Comparison of ENCODE assay signal across 8 mouse cellular contexts in genomic region chr5:17574413-17575182, GRCm38 (mm10). TPM values are rescaled to one million over a fixed set of nuclear protein-coding genes. Genes with fewer than 3 reads are reported as not detected.
A peak's percentile ranks its signal among the peaks of the same experiment; 100 is the strongest.
DNase-seq lines count a peak whose midpoint lies in the region; ATAC-seq and TF ChIP-seq lines count a peak whose summit lies in the region.

No protein-coding gene starts in this region.

- in situ Hi-C loops in Patski (cut with MboI; ENCODE audit: low pct_unique_long_range_greater_than_20kb), result loop anchor here (5.0 to 25.0 kb wide), 5 partner anchors 182 to 627 kb away; no protein-coding TSS in a partner anchor

- H3K4me3 ChIP-seq in hindbrain, embryonic 11.5 days (ENCODE audit: low read depth, low read length), result peak overlapping the region; percentile 53
- H3K4me3 ChIP-seq in left cerebral cortex, adult 2 months, result peak overlapping the region; percentile 51

- no peaks in the 10 kb centered on the region for H3K27me3 ChIP-seq in Patski
- no peaks in the 10 kb centered on the region for H3K27me3 ChIP-seq in hindbrain, embryonic 11.5 days (ENCODE audit: control insufficient read depth, insufficient read depth, low read length)

- peak; percentile 22 for DNase-seq in Patski (ENCODE audit: low read depth, low spot score)
- peak; percentile 29 to 58 for DNase-seq in cerebellum, postnatal 4 days (ENCODE audit: low spot score in 2 of 2)
- peak; percentile 17 to 28 for DNase-seq in frontal cortex, postnatal 25 days (ENCODE audit: low spot score in 2 of 2)
- DNase-seq in hindbrain, embryonic 11.5 days (ENCODE audit: low spot score), result peak; percentile 86
- peak; percentile 41 to 48 for DNase-seq in left cerebral cortex, adult 2 months (ENCODE audit: extremely low spot score in 1 of 2, low spot score in 2 of 2)
- peak; percentile 85 for DNase-seq in lung, postnatal 36 days
- peak; percentile 49 for DNase-seq in right cerebral cortex, adult 18-20 months

- TF ChIP-seq CTCF in Patski (IDR thresholded peaks at IDR 0.05), result peak; percentile 57
- TF ChIP-seq CTCF in left cerebral cortex, adult 2 months (IDR thresholded peaks at IDR 0.05), result no peak

- intact Hi-C loops in left cerebral cortex, adult 2 months (cut with DNase I), result loop anchor here (5.0 kb wide), 3 partner anchors 193 to 627 kb away; no protein-coding TSS in a partner anchor

- H3K27ac ChIP-seq in hindbrain, embryonic 11.5 days (ENCODE audit: low read depth, low read length), result peak overlapping the region; percentile 18; the same call in 1 of the 2 replicates
- peak overlapping the region; percentile 57; the same call in 1 of the 2 replicates for H3K27ac ChIP-seq in left cerebral cortex, adult 2 months

- POLR2A ChIA-PET in Patski (lab: Charles Lee), result interaction anchor here (0.6 kb wide), 1 partner anchor 619 kb away, joined by 3 read pairs; no protein-coding TSS in a partner anchor

- WGBS in hindbrain, embryonic 11.5 days, result under 1% methylated on average over 45 of the region's 59 CpGs

- ATAC-seq in Patski, result peak; percentile 96
- ATAC-seq in hindbrain, embryonic 11.5 days (ENCODE audit: low FRiP score), result peak; percentile 95
- no peak for ATAC-seq in monocyte, adult 5-6 weeks (replicated peaks; ENCODE audit: insufficient number of reproducible peaks, low FRiP score, low TSS enrichment, poor library complexity, severe bottlenecking)

- H3K4me2 ChIP-seq in hindbrain, embryonic 11.5 days (replicated peaks; ENCODE audit: low read depth, low read length), result peak overlapping the region; percentile 81

- no peaks in the 10 kb centered on the region for H3K9me3 ChIP-seq in hindbrain, embryonic 11.5 days (ENCODE audit: control insufficient read depth, low read length)

- H3K36me3 ChIP-seq in hindbrain, embryonic 11.5 days (ENCODE audit: control insufficient read depth, insufficient read depth, low read length), result no peaks in the 10 kb centered on the region

- H3K9ac ChIP-seq in hindbrain, embryonic 11.5 days (ENCODE audit: low read depth, low read length), result peak overlapping the region; percentile 60

- no peaks in the 10 kb centered on the region for H3K4me1 ChIP-seq in hindbrain, embryonic 11.5 days (replicated peaks; ENCODE audit: control insufficient read depth, insufficient read depth, low read length)

- CTCF ChIA-PET in Patski (lab: Charles Lee), result interaction anchor here (0.9 to 5.4 kb wide), 5 partner anchors 17 to 626 kb away, joined by 3 to 20 read pairs (median 4); no protein-coding TSS in a partner anchor

RNA-seq across cellular contexts. Expression of gene Sema3c, which starts 0.5 kb away (rescaled TPM):
- 36.4 TPM for polyA plus RNA-seq in Patski (2021)
- 17.4 and 22.2 TPM in 2 replicates for polyA plus RNA-seq in hindbrain, embryonic 11.5 days (2014; fragmentation: Nextera tagmentation; extraction: Ambion mirVana)
- 10 to 100 TPM; 16.3 to 22.6 TPM for total RNA-seq in left cerebral cortex, adult 2 months (2021)
- total RNA-seq in monocyte, adult 5-6 weeks (2017), result not detected in 3 replicates

Comparison
In these comparisons a context has a peak if more than half of its experiments do, and no peak if none do; other contexts are left out.
1. DNase-seq: peak in every context shown above with its lines; median percentile 86 in hindbrain, embryonic 11.5 days; 85 in lung, postnatal 36 days; 49 in right cerebral cortex, adult 18-20 months; 44 in left cerebral cortex, adult 2 months; 44 in cerebellum, postnatal 4 days; 22 in frontal cortex, postnatal 25 days; 22 in Patski.
2. RNA of gene Sema3c, which starts 0.5 kb away (total RNA-seq): 16.3 to 22.6 TPM in left cerebral cortex, adult 2 months; not detected in monocyte, adult 5-6 weeks; every median in the first group is over 10 times any median in the second.